Mouse (Mus musculus): ENCODE measurements at regions not wholly inside any gene's neighbourhood (a gene's known extent, or its start where the extent isn't known, plus 50 kb on each side); places are given as distances from the start of the nearest gene placed in this dataset.

GRCm38 (mm10) chr14:45794980-45795379, 137.0 kb upstream of the Ddhd1 start:
- ATAC-seq (replicated peaks; ENCODE audit: low FRiP score) = no peak
- Histone ChIP-seq H3K9me3 (ENCODE audit: control insufficient read depth, low read length) (no peaks in the 10 kb centered on the region), H3K4me2 (ENCODE audit: low read depth, low read length, severe bottlenecking) (no peak overlapping the region), H3K4me3 (ENCODE audit: low read depth, low read length) (no peak overlapping the region), H3K36me3 (ENCODE audit: control insufficient read depth, insufficient read depth, low read length) (no peaks in the 10 kb centered on the region), H3K9ac (ENCODE audit: low read length) (no peak overlapping the region), H3K4me1 (replicated peaks; ENCODE audit: control insufficient read depth, insufficient read depth, low read length) (no peaks in the 10 kb centered on the region), H3K27ac (ENCODE audit: low read depth, low read length) (no peak overlapping the region), H3K27me3 (ENCODE audit: control insufficient read depth, insufficient read depth, low read length) (no peaks in the 10 kb centered on the region)
- WGBS = 92% methylated on average over 1 of the region's 1 CpGs
- DNase-seq (ENCODE audit: low spot score) = no peak

- Histone ChIP-seq H3K4me3 (ENCODE audit: low read depth, low read length) (no peak overlapping the region), H3K9ac (ENCODE audit: low read length) (no peak overlapping the region), H3K4me2 (ENCODE audit: low read depth, low read length, severe bottlenecking) (no peak overlapping the region), H3K36me3 (ENCODE audit: control insufficient read depth, insufficient read depth, low read length) (no peaks in the 10 kb centered on the region), H3K27ac (ENCODE audit: low read depth, low read length) (no peak overlapping the region), H3K9me3 (ENCODE audit: control insufficient read depth, low read length) (no peaks in the 10 kb centered on the region), H3K27me3 (ENCODE audit: control insufficient read depth, insufficient read depth, low read length) (no peaks in the 10 kb centered on the region), H3K4me1 (replicated peaks; ENCODE audit: control insufficient read depth, insufficient read depth, low read length) (no peaks in the 10 kb centered on the region)
- 87% methylated on average over 10 of the region's 10 CpGs for WGBS
- DNase-seq (ENCODE audit: low spot score) (no peak), ATAC-seq (replicated peaks; ENCODE audit: low FRiP score) (no peak)
Measured at GRCm38 (mm10) chr14:45796665-45797319, 138.8 kb upstream of the Ddhd1 start.

GRCm38 (mm10) chr14:45797320-45797696, 139.4 kb upstream of the Ddhd1 start:
- no peaks in the 10 kb centered on the region for H3K4me1 ChIP-seq (replicated peaks; ENCODE audit: control insufficient read depth, insufficient read depth, low read length)
- no peak overlapping the region for H3K4me3 ChIP-seq (ENCODE audit: low read depth, low read length)
- no peaks in the 10 kb centered on the region for H3K27me3 ChIP-seq (ENCODE audit: control insufficient read depth, insufficient read depth, low read length)
- H3K27ac ChIP-seq (ENCODE audit: low read depth, low read length) = no peak overlapping the region
- no peaks in the 10 kb centered on the region for H3K9me3 ChIP-seq (ENCODE audit: control insufficient read depth, low read length)
- no peaks in the 10 kb centered on the region for H3K36me3 ChIP-seq (ENCODE audit: control insufficient read depth, insufficient read depth, low read length)
- WGBS = 91% methylated on average over 4 of the region's 4 CpGs
- H3K4me2 ChIP-seq (ENCODE audit: low read depth, low read length, severe bottlenecking) = no peak overlapping the region
- DNase-seq (ENCODE audit: low spot score) (no peak), ATAC-seq (replicated peaks; ENCODE audit: low FRiP score) (no peak)
- no peak overlapping the region for H3K9ac ChIP-seq (ENCODE audit: low read length)

- no peak for ATAC-seq (replicated peaks; ENCODE audit: low FRiP score)
Measured at GRCm38 (mm10) chr14:45799286-45799685, 141.3 kb upstream of the Ddhd1 start.

GRCm38 (mm10) chr14:45805950-45806349, 148.0 kb upstream of the Ddhd1 start:
- Histone ChIP-seq H3K9me3 (ENCODE audit: control insufficient read depth, low read length) (no peaks in the 10 kb centered on the region), H3K9ac (ENCODE audit: low read length) (no peak overlapping the region), H3K4me3 (ENCODE audit: low read depth, low read length) (no peak overlapping the region), H3K27ac (ENCODE audit: low read depth, low read length) (no peak overlapping the region), H3K27me3 (ENCODE audit: control insufficient read depth, insufficient read depth, low read length) (no peaks in the 10 kb centered on the region), H3K36me3 (ENCODE audit: control insufficient read depth, insufficient read depth, low read length) (no peaks in the 10 kb centered on the region), H3K4me2 (ENCODE audit: low read depth, low read length, severe bottlenecking) (no peak overlapping the region), H3K4me1 (replicated peaks; ENCODE audit: control insufficient read depth, insufficient read depth, low read length) (no peaks in the 10 kb centered on the region)
- DNase-seq (ENCODE audit: low spot score) (no peak), ATAC-seq (replicated peaks; ENCODE audit: low FRiP score) (no peak)
- WGBS = 80% methylated on average over 3 of the region's 3 CpGs

More at GRCm38 (mm10) chr14:45799286-45799685, 141.3 kb upstream of the Ddhd1 start:
- H3K36me3 ChIP-seq (ENCODE audit: control insufficient read depth, insufficient read depth, low read length) = no peaks in the 10 kb centered on the region
- H3K4me2 ChIP-seq (ENCODE audit: low read depth, low read length, severe bottlenecking) = no peak overlapping the region
- H3K27me3 ChIP-seq (ENCODE audit: control insufficient read depth, insufficient read depth, low read length) = no peaks in the 10 kb centered on the region
- DNase-seq (ENCODE audit: low spot score) = no peak
- no peak overlapping the region for H3K9ac ChIP-seq (ENCODE audit: low read length)
- H3K9me3 ChIP-seq (ENCODE audit: control insufficient read depth, low read length) = no peaks in the 10 kb centered on the region
- no peaks in the 10 kb centered on the region for H3K4me1 ChIP-seq (replicated peaks; ENCODE audit: control insufficient read depth, insufficient read depth, low read length)
- H3K4me3 ChIP-seq (ENCODE audit: low read depth, low read length) = no peak overlapping the region
- WGBS = 89% methylated on average over 2 of the region's 2 CpGs
- H3K27ac ChIP-seq (ENCODE audit: low read depth, low read length) = no peak overlapping the region

- H3K27me3 ChIP-seq (ENCODE audit: control insufficient read depth, insufficient read depth, low read length) = no peaks in the 10 kb centered on the region
- 90% methylated on average over 7 of the region's 7 CpGs for WGBS
- H3K4me1 ChIP-seq (replicated peaks; ENCODE audit: control insufficient read depth, insufficient read depth, low read length) = no peaks in the 10 kb centered on the region
- no peak overlapping the region for H3K9ac ChIP-seq (ENCODE audit: low read length)
- no peak for ATAC-seq (replicated peaks; ENCODE audit: low FRiP score)
- DNase-seq (ENCODE audit: low spot score) = no peak
- H3K4me2 ChIP-seq (ENCODE audit: low read depth, low read length, severe bottlenecking) = no peak overlapping the region
- no peaks in the 10 kb centered on the region for H3K36me3 ChIP-seq (ENCODE audit: control insufficient read depth, insufficient read depth, low read length)
- no peaks in the 10 kb centered on the region for H3K9me3 ChIP-seq (ENCODE audit: control insufficient read depth, low read length)
- no peak overlapping the region for H3K4me3 ChIP-seq (ENCODE audit: low read depth, low read length)
- no peak overlapping the region for H3K27ac ChIP-seq (ENCODE audit: low read depth, low read length)
Measured at GRCm38 (mm10) chr14:45806726-45807280, 148.9 kb upstream of the Ddhd1 start.

GRCm38 (mm10) chr14:45807767-45808166, 149.8 kb upstream of the Ddhd1 start:
- WGBS = 95% methylated on average over 7 of the region's 7 CpGs
- Histone ChIP-seq H3K4me1 (replicated peaks; ENCODE audit: control insufficient read depth, insufficient read depth, low read length) (no peaks in the 10 kb centered on the region), H3K4me3 (ENCODE audit: low read depth, low read length) (no peak overlapping the region), H3K4me2 (ENCODE audit: low read depth, low read length, severe bottlenecking) (no peak overlapping the region), H3K36me3 (ENCODE audit: control insufficient read depth, insufficient read depth, low read length) (no peaks in the 10 kb centered on the region), H3K27ac (ENCODE audit: low read depth, low read length) (no peak overlapping the region), H3K27me3 (ENCODE audit: control insufficient read depth, insufficient read depth, low read length) (no peaks in the 10 kb centered on the region), H3K9me3 (ENCODE audit: control insufficient read depth, low read length) (no peaks in the 10 kb centered on the region), H3K9ac (ENCODE audit: low read length) (no peak overlapping the region)
- no peak for ATAC-seq (replicated peaks; ENCODE audit: low FRiP score)
- DNase-seq (ENCODE audit: low spot score) = no peak

- DNase-seq (ENCODE audit: low spot score) = no peak
- WGBS = 87% methylated on average over 7 of the region's 7 CpGs
- ATAC-seq (replicated peaks; ENCODE audit: low FRiP score) = no peak
Measured at GRCm38 (mm10) chr14:45809491-45809890, 151.5 kb upstream of the Ddhd1 start.

GRCm38 (mm10) chr14:45810101-45810500, 152.2 kb upstream of the Ddhd1 start:
- Histone ChIP-seq H3K9ac (ENCODE audit: low read length) (no peak overlapping the region), H3K27ac (ENCODE audit: low read depth, low read length) (no peak overlapping the region), H3K27me3 (ENCODE audit: control insufficient read depth, insufficient read depth, low read length) (no peaks in the 10 kb centered on the region), H3K9me3 (ENCODE audit: control insufficient read depth, low read length) (no peaks in the 10 kb centered on the region), H3K4me1 (replicated peaks; ENCODE audit: control insufficient read depth, insufficient read depth, low read length) (no peaks in the 10 kb centered on the region), H3K36me3 (ENCODE audit: control insufficient read depth, insufficient read depth, low read length) (no peaks in the 10 kb centered on the region), H3K4me2 (ENCODE audit: low read depth, low read length, severe bottlenecking) (no peak overlapping the region), H3K4me3 (ENCODE audit: low read depth, low read length) (no peak overlapping the region)
- ATAC-seq (replicated peaks; ENCODE audit: low FRiP score) = no peak
- DNase-seq (ENCODE audit: low spot score) = no peak
- WGBS = 68% methylated on average over 4 of the region's 4 CpGs

More at GRCm38 (mm10) chr14:45809491-45809890, 151.5 kb upstream of the Ddhd1 start:
- Histone ChIP-seq H3K4me2 (ENCODE audit: low read depth, low read length, severe bottlenecking) (no peak overlapping the region), H3K4me1 (replicated peaks; ENCODE audit: control insufficient read depth, insufficient read depth, low read length) (no peaks in the 10 kb centered on the region), H3K27ac (ENCODE audit: low read depth, low read length) (no peak overlapping the region), H3K4me3 (ENCODE audit: low read depth, low read length) (no peak overlapping the region), H3K36me3 (ENCODE audit: control insufficient read depth, insufficient read depth, low read length) (no peaks in the 10 kb centered on the region), H3K27me3 (ENCODE audit: control insufficient read depth, insufficient read depth, low read length) (no peaks in the 10 kb centered on the region), H3K9me3 (ENCODE audit: control insufficient read depth, low read length) (no peaks in the 10 kb centered on the region), H3K9ac (ENCODE audit: low read length) (no peak overlapping the region)

Measured in forebrain, embryonic 11.5 days (tissue).